ENCODE assay signal across 8 mouse cellular contexts in the genomic region with DNA sequence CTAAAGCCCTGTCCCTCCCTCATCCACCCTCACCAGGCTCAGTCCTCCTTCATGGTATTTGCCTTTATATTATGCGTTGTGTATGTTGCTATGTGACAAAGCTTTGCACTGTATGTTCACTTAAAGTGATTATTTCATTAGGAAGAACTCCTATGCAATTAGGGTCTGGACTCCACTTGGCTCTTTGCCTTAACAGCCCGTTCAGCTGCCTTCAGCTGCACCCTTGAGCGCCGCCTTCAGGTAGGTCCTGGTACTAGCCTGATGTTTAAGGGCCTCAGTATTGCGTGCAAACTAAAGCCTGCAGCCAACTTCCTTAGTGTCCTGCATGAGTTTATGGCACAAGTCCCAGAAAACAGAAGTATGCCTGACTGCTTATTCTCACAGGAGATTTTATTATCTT.
A peak's percentile ranks its signal among the peaks of the same experiment; 100 is the strongest.
DNase-seq lines count a peak whose midpoint lies in the region; ATAC-seq and TF ChIP-seq lines count a peak whose summit lies in the region.

No protein-coding gene starts in this region.

- DNase-seq in gastrocnemius, postnatal 14 days = peak; percentile 8
- no peak for DNase-seq in gastrocnemius, postnatal 25 days
- peak; percentile 20 for DNase-seq in ovary, postnatal 14 days (ENCODE audit: low spot score)
- DNase-seq in ovary, postnatal 10 days (ENCODE audit: low spot score) = no peak
- peak; percentile 69 for DNase-seq in brain, embryonic 14.5 days (ENCODE audit: low read depth)
- peak; percentile 71 for DNase-seq in lung, embryonic 14.5 days
- DNase-seq in thymus, postnatal 10 days (ENCODE audit: low spot score in 2 of 2) = peak; percentile 62 to 82
- no peak for DNase-seq in cerebellum, adult 11 months

- H3K27me3 ChIP-seq in lung, embryonic 14.5 days (ENCODE audit: insufficient read depth, low read length) = no peaks in the 10 kb centered on the region

- no peaks in the 10 kb centered on the region for H3K36me3 ChIP-seq in lung, embryonic 14.5 days (ENCODE audit: insufficient read depth)

- H3K9ac ChIP-seq in lung, embryonic 14.5 days = no peak overlapping the region

- peak; percentile 53 for TF ChIP-seq CTCF in brain, embryonic 14.5 days (IDR thresholded peaks at IDR 0.05; ENCODE audit: borderline replicate concordance, extremely low read depth, insufficient read depth, insufficient read length)
- peak; percentile 52 for TF ChIP-seq CTCF in lung, embryonic 14.5 days (IDR thresholded peaks at IDR 0.05; ENCODE audit: low read depth)

- no peak for ATAC-seq in lung, embryonic 14.5 days (ENCODE audit: insufficient read depth)

- H3K4me2 ChIP-seq in lung, embryonic 14.5 days = no peak overlapping the region

- no peaks in the 10 kb centered on the region for H3K9me3 ChIP-seq in lung, embryonic 14.5 days (ENCODE audit: low read depth, low read length)

- TF ChIP-seq POLR2A in brain, embryonic 14.5 days (IDR thresholded peaks at IDR 0.05; ENCODE audit: borderline replicate concordance, extremely low read depth, insufficient read depth, insufficient read length, poor library complexity, severe bottlenecking) = no peak

- intact Hi-C loops in gastrocnemius, postnatal 14 days (cut with DNase I; ENCODE audit: low total_unique reads) = no loop called here

- no peak overlapping the region for H3K27ac ChIP-seq in lung, embryonic 14.5 days (ENCODE audit: low read depth)

- no peak overlapping the region for H3K4me3 ChIP-seq in lung, embryonic 14.5 days (ENCODE audit: low read depth, low read length)

- no peaks in the 10 kb centered on the region for H3K4me1 ChIP-seq in lung, embryonic 14.5 days (ENCODE audit: insufficient read depth)

- 31% methylated on average over 5 of the region's 5 CpGs for WGBS in lung, embryonic 14.5 days

Comparison
In these comparisons a context has a peak if more than half of its experiments do, and no peak if none do; other contexts are left out.
1. DNase-seq: peak in gastrocnemius, postnatal 14 days (single experiment), ovary, postnatal 14 days (single experiment), brain, embryonic 14.5 days (single experiment), lung, embryonic 14.5 days (single experiment) and thymus, postnatal 10 days (2 of 2); none in gastrocnemius, postnatal 25 days (single experiment), ovary, postnatal 10 days (single experiment) and cerebellum, adult 11 months (single experiment).